Mouse (Mus musculus): ENCODE measurements around the gene Lrrn3. TPM values are rescaled to one million over a fixed set of nuclear protein-coding genes. Genes with fewer than 3 reads are reported as not detected.
A peak's percentile ranks its signal among the peaks of the same experiment; 100 is the strongest.

Lrrn3 gene
- polyA plus RNA-seq (2015; fragmentation: Nextera tagmentation; extraction: Ambion mirVana), result 52.4 and 53.8 TPM in 2 replicates

GRCm38 (mm10) chr12:41486331-41486730 is at the start of gene Lrrn3:
Gene Lrrn3, minus strand, starts transcription at chr12:41486431.
- H3K9ac ChIP-seq, result peak within 1 kb of the TSS; percentile 74
- H3K36me3 ChIP-seq (ENCODE audit: poor library complexity, severe bottlenecking), result no peaks in the 10 kb centered on the region
- no peaks in the 10 kb centered on the region for H3K27me3 ChIP-seq
- peaks cover 19% of the 10 kb centered on the region for H3K4me1 ChIP-seq
- H3K9me3 ChIP-seq (replicated peaks), result no peaks in the 10 kb centered on the region
- 96% methylated on average over 1 of the region's 1 CpGs for WGBS
- no peak for ATAC-seq
- peak within 1 kb of the TSS; percentile 55 for H3K4me3 ChIP-seq
- H3K27ac ChIP-seq, result peak within 1 kb of the TSS; percentile 85
- peak within 1 kb of the TSS; percentile 68 for H3K4me2 ChIP-seq

GRCm38 (mm10) chr12:41528410-41528809 is 42.2 kb upstream of the Lrrn3 start:
- H3K4me2 ChIP-seq, result no peak overlapping the region
- ATAC-seq, result no peak
- H3K4me1 ChIP-seq, result 0 out of 2 replicates have a peak, but pooled peaks cover 6% of the 10 kb centered on the region
- H3K9ac ChIP-seq, result no peak overlapping the region
- 82% methylated on average over 4 of the region's 4 CpGs for WGBS
- H3K4me3 ChIP-seq, result no peak overlapping the region
- H3K36me3 ChIP-seq (ENCODE audit: poor library complexity, severe bottlenecking), result no peaks in the 10 kb centered on the region
- no peak overlapping the region for H3K27ac ChIP-seq
- H3K9me3 ChIP-seq (replicated peaks), result no peaks in the 10 kb centered on the region
- H3K27me3 ChIP-seq, result no peaks in the 10 kb centered on the region

GRCm38 (mm10) chr12:41526688-41527087 is 40.5 kb upstream of the Lrrn3 start:
- 0 out of 2 replicates have a peak, but pooled peaks cover 6% of the 10 kb centered on the region for H3K4me1 ChIP-seq
- no peak overlapping the region for H3K27ac ChIP-seq
- no peaks in the 10 kb centered on the region for H3K9me3 ChIP-seq (replicated peaks)
- WGBS, result 18% methylated on average over 2 of the region's 2 CpGs
- no peak overlapping the region for H3K4me3 ChIP-seq
- H3K36me3 ChIP-seq (ENCODE audit: poor library complexity, severe bottlenecking), result no peaks in the 10 kb centered on the region
- H3K4me2 ChIP-seq, result no peak overlapping the region
- ATAC-seq, result no peak
- no peaks in the 10 kb centered on the region for H3K27me3 ChIP-seq
- H3K9ac ChIP-seq, result no peak overlapping the region

DNA sequence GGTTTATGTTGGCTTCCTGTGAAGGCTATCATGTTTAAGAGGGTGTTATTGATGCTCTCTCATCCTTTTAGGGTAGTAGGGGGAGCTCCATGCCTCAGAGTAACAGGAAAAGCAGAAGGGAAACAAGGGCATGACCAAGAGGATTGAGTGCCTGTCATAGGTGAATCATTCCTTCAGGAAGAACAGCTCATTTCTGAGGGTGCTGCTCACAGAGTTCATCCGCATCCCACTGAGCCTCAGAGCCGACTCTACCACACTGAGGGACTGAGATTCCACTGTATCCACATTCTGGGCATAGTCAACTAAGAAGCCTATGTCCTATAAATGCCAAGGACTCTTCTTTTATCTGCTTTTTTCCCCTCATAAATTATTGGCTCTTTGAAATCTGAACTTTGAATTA is 35.4 kb upstream of the Lrrn3 start:
- Histone ChIP-seq H3K36me3 (ENCODE audit: poor library complexity, severe bottlenecking) (no peaks in the 10 kb centered on the region), H3K9me3 (replicated peaks) (no peaks in the 10 kb centered on the region), H3K27me3 (no peaks in the 10 kb centered on the region), H3K9ac (no peak overlapping the region), H3K4me2 (no peak overlapping the region), H3K4me1 (0 out of 2 replicates have a peak, but pooled peaks cover under 1% of the 10 kb centered on the region), H3K4me3 (no peak overlapping the region), H3K27ac (no peak overlapping the region)
- ATAC-seq, result no peak
- 94% methylated on average over 2 of the region's 2 CpGs for WGBS

DNA sequence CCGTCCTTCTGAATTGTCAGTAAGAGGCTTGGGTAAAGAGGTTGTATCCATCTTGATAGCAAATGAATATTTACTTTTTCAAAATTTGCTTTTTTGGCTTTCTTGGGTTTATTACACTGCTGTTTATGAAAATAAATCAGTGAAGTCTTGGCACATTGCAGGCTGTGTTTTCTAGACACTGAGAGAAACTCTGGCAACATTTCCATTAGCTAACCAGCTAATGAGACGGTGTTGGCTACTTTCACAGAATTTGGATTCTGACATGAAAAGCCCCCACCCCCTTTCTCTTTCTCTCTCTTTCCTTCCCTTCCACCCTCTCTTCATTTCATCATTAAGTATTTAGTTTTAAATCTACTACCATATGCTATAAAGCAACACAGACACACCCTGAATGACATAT is 34.1 kb upstream of the Lrrn3 start:
- H3K27me3 ChIP-seq, result no peaks in the 10 kb centered on the region
- H3K27ac ChIP-seq, result no peak overlapping the region
- WGBS, result 66% methylated on average over 2 of the region's 2 CpGs
- no peaks in the 10 kb centered on the region for H3K4me1 ChIP-seq
- no peaks in the 10 kb centered on the region for H3K36me3 ChIP-seq (ENCODE audit: poor library complexity, severe bottlenecking)
- ATAC-seq, result no peak; the same call in 1 of the 2 replicates
- no peak overlapping the region for H3K4me3 ChIP-seq
- no peak overlapping the region for H3K9ac ChIP-seq
- no peak overlapping the region for H3K4me2 ChIP-seq
- H3K9me3 ChIP-seq (replicated peaks), result no peaks in the 10 kb centered on the region

DNA sequence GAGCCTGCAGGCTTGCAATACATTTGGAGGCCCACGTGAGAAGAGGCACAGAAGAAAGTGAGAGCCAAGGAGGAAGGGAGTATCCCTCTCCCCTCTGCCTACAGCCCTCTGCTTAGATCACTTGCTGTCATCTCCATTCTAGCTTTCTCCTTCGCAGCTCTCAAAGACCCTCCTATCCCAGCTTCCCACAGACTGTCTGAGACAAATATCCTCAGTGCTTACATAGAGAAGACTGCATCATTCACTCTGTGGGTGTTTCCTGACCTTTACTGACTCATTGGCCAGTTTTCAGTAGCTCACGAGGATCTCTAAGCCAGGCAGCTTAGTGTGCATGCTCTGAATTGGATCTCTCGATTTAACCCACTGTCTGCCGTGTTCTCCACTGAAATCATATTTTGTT is 32.7 kb upstream of the Lrrn3 start:
- no peaks in the 10 kb centered on the region for H3K36me3 ChIP-seq (ENCODE audit: poor library complexity, severe bottlenecking)
- no peak overlapping the region for H3K4me2 ChIP-seq
- H3K27ac ChIP-seq, result no peak overlapping the region
- no peak for ATAC-seq
- H3K4me3 ChIP-seq, result no peak overlapping the region
- H3K9ac ChIP-seq, result no peak overlapping the region
- H3K27me3 ChIP-seq, result no peaks in the 10 kb centered on the region
- 65% methylated on average over 5 of the region's 5 CpGs for WGBS
- H3K4me1 ChIP-seq, result no peaks in the 10 kb centered on the region
- no peaks in the 10 kb centered on the region for H3K9me3 ChIP-seq (replicated peaks)

GRCm38 (mm10) chr12:41510588-41510987 is 24.4 kb upstream of the Lrrn3 start:
- H3K27ac ChIP-seq, result no peak overlapping the region
- H3K4me1 ChIP-seq, result no peaks in the 10 kb centered on the region
- H3K27me3 ChIP-seq, result no peaks in the 10 kb centered on the region
- H3K9ac ChIP-seq, result no peak overlapping the region
- no peaks in the 10 kb centered on the region for H3K36me3 ChIP-seq (ENCODE audit: poor library complexity, severe bottlenecking)
- ATAC-seq, result no peak; the same call in 1 of the 2 replicates
- no peak overlapping the region for H3K4me3 ChIP-seq
- 77% methylated on average over 3 of the region's 3 CpGs for WGBS
- H3K4me2 ChIP-seq, result no peak overlapping the region
- H3K9me3 ChIP-seq (replicated peaks), result no peaks in the 10 kb centered on the region

DNA sequence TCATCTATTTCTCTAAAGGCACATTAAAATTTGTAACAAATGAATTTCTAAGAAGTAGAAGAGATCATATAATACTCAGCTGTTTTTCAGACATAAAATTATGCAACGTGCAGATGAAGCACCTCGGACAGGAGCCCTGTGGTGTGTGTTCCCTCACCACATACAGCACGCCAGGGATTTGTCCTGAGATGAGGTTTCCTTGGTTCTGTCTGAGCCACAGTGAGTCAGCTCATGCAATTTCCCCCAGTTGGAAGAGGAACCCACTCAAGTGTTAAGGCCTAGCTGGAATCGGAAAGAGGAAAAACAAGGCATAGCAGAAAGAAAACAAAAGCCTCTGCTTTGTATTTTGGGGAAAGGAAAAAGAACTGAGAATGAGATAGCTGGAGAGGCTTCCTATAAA is 22.4 kb upstream of the Lrrn3 start:
- H3K9ac ChIP-seq, result no peak overlapping the region
- no peak overlapping the region for H3K4me2 ChIP-seq
- no peaks in the 10 kb centered on the region for H3K9me3 ChIP-seq (replicated peaks)
- no peaks in the 10 kb centered on the region for H3K4me1 ChIP-seq
- no peak for ATAC-seq
- H3K27ac ChIP-seq, result no peak overlapping the region
- H3K36me3 ChIP-seq (ENCODE audit: poor library complexity, severe bottlenecking), result no peaks in the 10 kb centered on the region
- H3K27me3 ChIP-seq, result no peaks in the 10 kb centered on the region
- H3K4me3 ChIP-seq, result no peak overlapping the region
- 89% methylated on average over 4 of the region's 4 CpGs for WGBS

DNA sequence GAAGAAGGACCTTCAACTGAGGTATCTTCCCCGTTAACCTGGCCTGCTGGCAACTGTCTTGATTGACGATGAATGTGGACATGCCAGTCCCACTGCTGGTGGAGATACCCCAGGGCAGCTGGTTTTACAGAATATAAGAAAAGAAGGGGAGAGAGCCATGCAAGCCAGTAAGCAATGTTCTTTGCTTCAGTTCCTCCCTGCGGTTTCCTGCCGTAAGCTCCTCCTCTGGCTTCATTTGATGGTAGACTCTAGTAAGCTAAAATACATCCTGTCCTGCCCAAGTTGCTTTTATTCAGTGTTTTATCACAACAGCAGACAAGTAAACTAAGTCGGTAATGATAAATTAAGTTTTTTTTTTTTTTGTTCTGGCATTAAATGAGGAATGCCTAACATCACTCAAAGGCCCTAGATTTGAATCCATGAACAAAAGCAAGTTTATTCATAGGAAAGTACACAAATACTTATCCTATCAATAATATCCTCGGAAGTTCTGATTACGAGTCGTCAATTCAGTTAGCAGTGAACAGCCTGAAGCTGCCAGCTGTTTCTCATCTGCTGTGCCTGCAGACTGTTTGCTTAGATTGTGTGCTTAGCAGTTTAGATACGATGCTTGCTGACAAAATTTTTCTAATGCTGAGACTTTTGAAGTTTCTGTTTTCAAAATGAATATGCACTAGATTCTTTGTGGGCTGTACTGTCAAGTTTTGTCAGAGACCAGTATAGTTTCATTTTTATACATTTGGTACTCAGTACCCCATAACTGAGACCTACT is 14.0 kb upstream of the Lrrn3 start:
- no peak for ATAC-seq
- Histone ChIP-seq H3K9me3 (replicated peaks) (no peaks in the 10 kb centered on the region), H3K27ac (no peak overlapping the region), H3K36me3 (ENCODE audit: poor library complexity, severe bottlenecking) (no peaks in the 10 kb centered on the region), H3K4me1 (no peaks in the 10 kb centered on the region), H3K4me3 (no peak overlapping the region), H3K9ac (no peak overlapping the region), H3K27me3 (no peaks in the 10 kb centered on the region), H3K4me2 (no peak overlapping the region)
- WGBS, result 85% methylated on average over 9 of the region's 9 CpGs

GRCm38 (mm10) chr12:41494620-41495019 is 8.4 kb upstream of the Lrrn3 start:
- no peak overlapping the region for H3K27ac ChIP-seq
- H3K27me3 ChIP-seq, result no peaks in the 10 kb centered on the region
- H3K9me3 ChIP-seq (replicated peaks), result no peaks in the 10 kb centered on the region
- H3K4me3 ChIP-seq, result no peak overlapping the region
- H3K9ac ChIP-seq, result no peak overlapping the region
- H3K36me3 ChIP-seq (ENCODE audit: poor library complexity, severe bottlenecking), result no peaks in the 10 kb centered on the region
- no peak overlapping the region for H3K4me2 ChIP-seq
- WGBS, result 28% methylated on average over 10 of the region's 10 CpGs
- no peaks in the 10 kb centered on the region for H3K4me1 ChIP-seq
- peak; percentile 61; the same call in 1 of the 2 replicates for ATAC-seq

DNA sequence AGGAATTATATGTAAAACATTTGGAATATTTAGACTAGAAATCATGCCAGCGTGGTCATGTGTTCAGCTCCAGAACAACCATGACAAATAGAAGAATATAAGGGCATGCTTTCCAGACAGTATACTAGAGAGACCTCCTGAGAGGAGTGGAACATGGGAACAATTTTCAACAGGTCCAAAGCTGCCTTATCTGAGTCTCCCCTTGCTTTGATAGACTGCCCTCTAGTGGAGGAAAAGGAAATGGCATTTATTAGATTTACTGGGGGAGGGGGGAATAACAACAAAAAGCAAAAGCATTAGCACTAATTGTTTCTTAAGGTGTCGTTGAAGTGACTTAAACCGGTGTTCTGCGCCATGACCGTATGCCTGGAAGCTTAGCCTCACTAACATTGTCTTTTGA is 774 bp upstream of the Lrrn3 start:
- Histone ChIP-seq H3K27me3 (no peaks in the 10 kb centered on the region), H3K9ac (no peak overlapping the region), H3K4me2 (no peak overlapping the region), H3K36me3 (ENCODE audit: poor library complexity, severe bottlenecking) (no peaks in the 10 kb centered on the region), H3K4me3 (no peak overlapping the region), H3K27ac (no peak overlapping the region), H3K9me3 (replicated peaks) (no peaks in the 10 kb centered on the region), H3K4me1 (peaks cover 19% of the 10 kb centered on the region)
- ATAC-seq, result no peak
- WGBS, result 21% methylated on average over 5 of the region's 5 CpGs

GRCm38 (mm10) chr12:41485512-41486215 is 567 bp downstream of the Lrrn3 start:
- 9% methylated on average over 12 of the region's 12 CpGs for WGBS

More at GRCm38 (mm10) chr12:41485512-41486215, 567 bp downstream of the Lrrn3 start:
- Histone ChIP-seq H3K9ac (peak overlapping the region; percentile 74), H3K9me3 (replicated peaks) (no peaks in the 10 kb centered on the region), H3K4me2 (peak overlapping the region; percentile 68), H3K4me3 (peak overlapping the region; percentile 55), H3K4me1 (peaks cover 19% of the 10 kb centered on the region), H3K27me3 (no peaks in the 10 kb centered on the region), H3K36me3 (ENCODE audit: poor library complexity, severe bottlenecking) (no peaks in the 10 kb centered on the region), H3K27ac (peak overlapping the region; percentile 85)
- ATAC-seq, result peak; percentile 94
